Mouse (Mus musculus) mature B cell (primary cell): Measurements from ENCODE around the gene Snupn.
"Not testable (repeated sequence)": the region's sequence is repeated elsewhere in the genome, so short reads cannot be mapped to it uniquely, and the experiment has no call there.

Source experiments
- in situ Hi-C: fragments of 300-500 bp; cut with MboI; formaldehyde crosslinking; loops from 2 replicates; pipeline ENCODE4 v1.14.3; 2019

The Snupn gene

DNA sequence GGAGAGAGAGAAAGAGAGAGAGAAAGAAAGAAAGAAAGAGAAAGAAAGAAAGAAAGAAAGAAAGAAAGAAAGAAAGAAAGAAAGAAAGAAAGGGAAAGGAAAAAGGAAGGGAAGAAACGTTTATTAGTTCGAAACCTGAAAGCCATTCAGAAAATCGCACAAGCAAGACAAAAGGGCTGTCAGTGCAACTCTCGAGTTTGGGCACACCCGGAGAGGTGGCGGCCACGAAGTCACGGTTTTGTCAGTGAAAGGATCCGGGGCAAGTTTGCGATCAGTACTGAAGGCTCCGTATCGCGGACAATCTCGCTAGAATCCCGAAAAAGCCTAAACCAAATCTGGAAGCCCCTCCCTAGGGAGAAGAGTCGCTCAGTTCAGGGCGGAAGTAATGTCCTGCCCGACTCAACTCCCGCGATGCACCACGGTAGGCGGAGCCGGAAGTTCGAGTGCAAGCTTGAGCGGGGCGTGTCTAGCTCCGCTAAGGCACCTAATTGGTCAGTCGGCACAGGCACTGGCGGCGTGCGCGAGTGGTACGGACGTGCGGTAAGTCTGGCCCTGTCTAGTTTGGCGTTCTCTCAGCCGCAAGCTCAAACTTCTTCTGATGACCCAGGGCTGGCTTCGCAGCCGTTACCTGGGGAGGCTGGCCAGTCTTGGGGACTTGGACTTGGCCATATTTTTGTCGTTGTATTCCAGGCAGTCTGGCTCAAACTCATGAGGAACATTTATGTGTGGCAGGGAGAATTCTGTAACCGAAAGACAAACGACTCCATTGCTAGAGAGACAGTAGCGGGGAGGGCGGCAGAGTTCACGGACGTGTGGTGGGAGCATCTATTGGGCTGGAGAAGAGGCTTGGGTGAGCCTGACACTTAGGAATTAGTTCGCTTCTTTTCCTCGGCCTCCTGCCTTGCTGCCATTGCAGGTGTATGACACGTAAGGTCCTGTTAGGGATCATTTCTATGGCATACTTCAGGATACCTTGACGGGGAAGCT, at the start of gene Snupn:
Gene Snupn, plus strand, starts transcription at position 465 of the 987 bp plus-strand sequence.
- in situ Hi-C loops: no loop called here

- in situ Hi-C loops: no loop called here
These were observed 49.5 kb upstream of the Snupn start for GRCm38 (mm10) chr9:56901187-56901586.

GRCm38 (mm10) chr9:56903662-56904061, 47.0 kb upstream of the Snupn start:
- in situ Hi-C loops: no loop called here

DNA sequence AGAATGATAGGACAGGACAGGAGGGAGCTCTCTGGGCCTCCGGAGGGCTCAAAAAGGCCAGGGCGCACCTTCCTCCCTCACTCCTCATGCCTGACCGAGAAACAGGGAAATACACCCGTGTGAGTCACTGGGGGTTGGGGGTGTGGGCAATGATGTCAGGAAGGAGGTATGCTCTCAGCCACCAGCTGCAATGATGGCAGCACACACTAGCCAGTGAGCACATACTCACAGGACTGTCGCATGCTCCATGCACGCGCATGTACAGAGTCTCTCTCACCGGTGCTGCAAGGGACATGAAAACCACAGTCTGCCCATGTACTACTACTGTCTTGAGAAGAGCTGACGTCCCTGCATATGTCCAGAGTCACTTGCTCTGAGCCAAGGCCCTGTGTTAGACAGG, 43.1 kb upstream of the Snupn start:
- in situ Hi-C loops: no loop called here

DNA sequence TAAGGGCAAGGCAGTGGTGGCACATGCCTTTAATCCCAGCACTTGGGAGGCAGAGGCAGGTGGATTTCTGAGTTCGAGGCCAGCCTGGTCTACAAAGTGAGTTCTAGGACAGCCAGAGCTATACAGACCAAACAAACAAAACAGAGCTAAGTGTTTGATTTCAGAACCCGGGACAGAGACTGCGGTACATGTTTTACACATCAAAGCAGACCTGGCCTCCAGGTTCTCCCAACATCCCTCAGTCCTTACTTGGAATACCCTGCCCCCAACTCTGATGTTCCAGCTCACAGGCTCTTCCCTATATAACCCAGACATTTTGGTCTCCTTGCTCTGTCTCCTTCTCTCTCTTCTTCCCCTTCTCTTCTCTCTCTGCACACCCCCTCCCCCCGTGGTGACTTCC, 40.7 kb upstream of the Snupn start:
- in situ Hi-C loops: not testable (repeated sequence)

DNA sequence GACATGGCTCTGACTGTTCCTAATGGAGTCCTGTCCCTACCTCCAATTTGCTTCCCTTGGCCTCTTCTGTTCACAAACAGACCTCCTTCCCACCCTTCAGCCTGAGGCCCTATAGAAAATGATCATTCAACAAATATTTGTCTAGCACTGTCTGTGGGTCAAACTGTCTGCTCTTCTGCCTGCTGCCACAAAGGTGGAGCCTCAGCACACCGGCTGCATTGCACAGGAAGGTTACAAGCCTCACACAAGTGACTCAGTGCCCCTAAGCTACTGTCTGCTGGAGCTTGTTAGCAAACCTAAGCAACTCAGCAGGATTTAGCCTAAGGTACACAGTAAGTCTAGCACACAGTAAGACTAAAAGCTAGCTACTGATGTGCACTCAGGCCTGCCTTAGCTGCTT, 39.7 kb upstream of the Snupn start:
- in situ Hi-C loops: no loop called here

GRCm38 (mm10) chr9:56913991-56914390, 36.7 kb upstream of the Snupn start:
- in situ Hi-C loops: no loop called here

GRCm38 (mm10) chr9:56915116-56915515, 35.6 kb upstream of the Snupn start:
- in situ Hi-C loops: no loop called here

DNA sequence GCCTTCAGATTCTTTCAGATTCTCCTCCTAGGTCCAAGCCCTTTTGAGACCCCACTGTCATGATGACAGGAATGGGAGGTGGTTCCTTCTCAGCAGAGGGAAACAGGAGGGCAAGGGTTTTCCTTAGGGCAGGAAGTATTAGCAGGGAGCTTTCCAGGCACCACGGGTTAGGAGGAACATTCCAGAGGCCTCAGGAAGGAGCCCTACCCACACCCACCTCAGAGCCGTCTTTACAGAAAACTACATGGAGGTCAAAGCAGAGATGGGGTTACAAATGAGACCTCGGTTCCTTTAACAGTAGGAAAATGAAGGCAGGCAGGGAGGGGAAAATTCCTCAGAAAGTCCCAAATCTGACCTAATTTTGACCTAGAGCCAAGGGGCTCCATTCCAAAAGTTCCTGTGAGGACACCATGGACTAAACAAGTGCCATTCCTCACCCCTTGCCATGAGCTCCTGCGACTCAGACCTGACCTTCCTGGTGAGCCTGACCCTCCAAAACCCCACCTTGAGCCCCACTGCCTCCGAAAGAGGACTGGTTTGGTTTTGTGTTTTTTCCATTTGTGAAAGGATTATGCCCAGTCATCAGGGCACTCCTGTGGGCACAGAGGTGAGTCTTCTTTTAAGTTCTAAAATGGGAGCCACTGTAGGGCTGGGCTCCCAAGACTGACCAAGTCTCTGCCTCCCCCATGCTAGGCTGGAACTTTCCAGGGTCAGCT, 34.8 kb upstream of the Snupn start:
- in situ Hi-C loops: no loop called here

GRCm38 (mm10) chr9:56917131-56917530, 33.5 kb upstream of the Snupn start:
- in situ Hi-C loops: no loop called here

DNA sequence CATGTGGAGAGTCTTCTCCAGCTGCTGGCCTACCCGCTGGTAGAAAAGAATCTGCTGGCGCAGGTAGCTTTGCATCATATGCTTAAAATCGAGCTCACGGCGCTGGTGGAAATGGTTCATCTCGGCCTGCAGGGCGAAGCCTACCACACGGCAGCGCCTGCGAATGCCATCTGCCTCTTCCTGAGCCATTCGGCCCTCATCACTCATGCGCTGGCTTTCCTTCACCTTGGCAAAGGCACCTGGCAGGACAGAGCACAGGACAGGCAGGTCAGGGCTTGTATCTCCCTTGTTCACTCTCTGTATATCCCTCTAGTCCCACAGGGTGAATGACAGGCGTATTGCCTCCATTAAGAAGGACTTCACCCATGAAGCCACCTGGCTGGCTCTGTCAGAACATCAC, 32.2 kb upstream of the Snupn start:
- in situ Hi-C loops: no loop called here

- in situ Hi-C loops: no loop called here
These were observed 27.9 kb upstream of the Snupn start for GRCm38 (mm10) chr9:56922746-56923145.

GRCm38 (mm10) chr9:56923841-56924650, 26.6 kb upstream of the Snupn start:
- in situ Hi-C loops: no loop called here

DNA sequence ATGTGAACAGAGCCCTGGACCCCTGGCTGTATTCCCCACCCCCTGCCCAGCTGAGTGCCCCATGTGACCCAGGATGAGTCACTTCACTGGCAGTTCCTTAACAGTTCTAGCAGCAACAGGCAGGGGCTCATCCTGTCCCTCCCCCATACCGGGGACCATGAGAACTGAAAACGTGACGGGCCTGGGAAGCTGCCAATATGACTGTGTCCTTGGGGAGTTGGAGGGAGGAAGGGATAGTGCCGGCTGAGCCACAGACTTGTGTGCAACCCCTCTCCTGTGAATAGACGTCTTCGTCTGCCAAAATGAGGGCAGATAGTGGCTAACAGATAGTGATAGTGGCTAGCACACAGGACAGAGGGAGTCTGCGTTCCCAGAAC, 26.0 kb upstream of the Snupn start:
- in situ Hi-C loops: loop anchor here (25.0 kb wide), 1 partner anchor 513 kb away; the partner anchor contains the start of gene Ppcdc

DNA sequence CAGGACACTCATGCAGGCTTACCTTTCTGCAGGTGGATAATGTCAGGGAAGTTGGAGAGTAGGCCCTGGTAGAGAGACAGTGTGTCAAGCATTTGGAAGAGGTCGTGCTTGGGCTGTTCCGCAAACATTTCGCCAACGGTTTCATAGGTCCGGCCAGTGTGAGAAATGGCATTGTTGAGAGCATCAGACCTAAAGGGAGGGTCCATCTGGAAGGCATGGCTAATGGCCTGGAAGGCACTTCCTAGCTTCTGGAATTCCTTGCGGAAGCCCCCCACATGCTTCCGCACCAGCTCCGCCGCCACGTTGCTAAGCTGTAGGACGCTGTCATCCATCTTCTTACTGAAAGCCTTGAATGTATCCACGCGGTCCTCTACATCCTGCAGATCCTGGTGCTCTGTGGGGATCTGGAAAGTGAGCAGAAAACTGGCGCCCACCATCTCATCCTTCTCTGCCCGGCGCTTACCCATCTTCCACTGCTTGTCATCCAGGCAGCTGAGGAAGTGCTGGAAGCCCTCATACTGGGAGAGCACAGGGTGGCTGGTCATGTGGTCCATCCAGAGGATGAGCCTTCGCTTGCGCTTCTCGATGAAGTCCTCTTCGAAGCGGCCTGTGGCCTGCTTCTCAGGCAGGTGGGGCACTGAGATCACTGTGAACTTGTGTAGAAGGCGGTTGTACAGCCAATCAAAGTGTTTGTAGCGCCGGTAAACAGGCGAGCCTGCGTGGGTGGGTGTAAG, 25.2 kb upstream of the Snupn start:
- in situ Hi-C loops: loop anchor here (25.0 kb wide), 1 partner anchor 512 kb away; the partner anchor contains the start of gene Ppcdc

DNA sequence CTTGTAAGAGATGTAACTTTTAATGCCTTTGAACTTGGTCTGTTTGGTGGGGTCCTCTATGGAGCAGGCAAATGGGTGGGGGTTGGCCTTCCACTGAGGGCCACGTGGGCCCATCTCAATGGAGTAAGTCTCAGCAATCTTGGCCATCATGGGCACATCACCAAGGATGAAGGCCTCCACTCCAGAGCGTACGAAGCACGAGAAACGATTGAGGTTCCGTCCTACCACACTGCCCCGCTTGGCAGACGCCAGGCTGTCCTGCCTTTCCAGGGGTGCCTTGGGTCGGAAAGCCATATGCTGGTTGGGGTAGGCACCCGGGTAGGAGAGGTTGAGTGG, 24.7 kb upstream of the Snupn start:
- in situ Hi-C loops: loop anchor here (25.0 kb wide), 1 partner anchor 511 kb away; the partner anchor contains the start of gene Ppcdc

- in situ Hi-C loops: loop anchor here (25.0 kb wide), 1 partner anchor 511 kb away; the partner anchor contains the start of gene Ppcdc
These were observed 24.3 kb upstream of the Snupn start for GRCm38 (mm10) chr9:56926387-56926786.

DNA sequence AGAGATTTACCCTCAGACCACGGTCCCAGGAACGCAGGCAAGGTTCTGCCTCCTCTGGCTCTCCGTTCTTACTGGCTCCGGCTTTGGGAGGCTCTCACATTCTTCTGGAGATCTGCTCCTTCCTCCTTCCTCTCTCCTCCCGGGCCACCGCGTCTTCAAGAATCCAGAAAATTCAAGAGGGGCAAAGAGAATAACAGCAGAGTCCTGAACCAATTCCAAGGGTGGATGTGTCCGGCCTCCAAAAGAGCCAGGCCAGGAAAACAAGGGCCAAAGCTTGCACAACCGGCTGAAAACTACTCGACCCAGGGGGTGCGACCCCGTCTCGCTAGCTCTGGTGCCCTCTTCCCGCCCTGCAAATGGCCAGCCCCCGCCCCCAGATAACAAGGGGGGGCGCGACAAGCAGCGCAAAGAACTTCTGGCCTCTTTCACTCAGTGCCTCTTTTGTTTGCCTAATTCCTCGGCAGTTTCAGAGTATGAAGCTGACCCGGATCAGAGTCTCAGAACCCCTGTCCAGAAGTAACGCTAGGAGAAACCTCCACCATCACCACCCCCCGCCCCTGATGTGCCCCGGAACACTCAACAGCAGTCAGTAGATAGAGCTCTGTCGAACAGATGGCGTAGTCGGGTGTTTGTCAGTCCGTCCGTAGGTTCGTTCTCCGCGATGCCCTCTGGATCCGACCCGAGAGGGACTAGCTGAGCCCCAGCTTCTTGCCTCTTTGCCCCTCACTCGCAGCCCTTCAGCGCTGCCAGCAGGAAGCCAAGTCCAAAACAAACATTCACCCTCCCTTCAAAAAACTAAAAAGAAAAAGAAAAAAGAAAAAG, 23.3 kb upstream of the Snupn start:
- in situ Hi-C loops: loop anchor here (25.0 kb wide), 1 partner anchor 510 kb away; the partner anchor contains the start of gene Ppcdc

GRCm38 (mm10) chr9:56928041-56928811, 22.5 kb upstream of the Snupn start, which contains the start of gene Snx33:
Gene Snx33 (minus strand): TSS chr9:56928371.
- in situ Hi-C loops: loop anchor here (25.0 kb wide), 1 partner anchor 509 kb away; the partner anchor contains the start of gene Ppcdc
